ENCODE assay signal across 1 mouse cellular context in genomic region chr7:35172519-35172918, GRCm38 (mm10).
TF ChIP-seq lines count a peak whose summit lies in the region.

No protein-coding gene starts in this region.

TF ChIP-seq in MEL, 35 proteins besides CTCF, POLR2A, EP300 and RAD21:
- TF ChIP-seq MXI1 (IDR thresholded peaks at IDR 0.05; ENCODE audit: low read depth, low read length) = no peak
- TF ChIP-seq ZNF384 (IDR thresholded peaks at IDR 0.05; ENCODE audit: low read depth, low read length) = no peak
